Mouse (Mus musculus): ENCODE measurements at regions not wholly inside any gene's neighbourhood (a gene's known extent, or its start where the extent isn't known, plus 50 kb on each side); places are given as distances from the start of the nearest gene placed in this dataset.

DNA sequence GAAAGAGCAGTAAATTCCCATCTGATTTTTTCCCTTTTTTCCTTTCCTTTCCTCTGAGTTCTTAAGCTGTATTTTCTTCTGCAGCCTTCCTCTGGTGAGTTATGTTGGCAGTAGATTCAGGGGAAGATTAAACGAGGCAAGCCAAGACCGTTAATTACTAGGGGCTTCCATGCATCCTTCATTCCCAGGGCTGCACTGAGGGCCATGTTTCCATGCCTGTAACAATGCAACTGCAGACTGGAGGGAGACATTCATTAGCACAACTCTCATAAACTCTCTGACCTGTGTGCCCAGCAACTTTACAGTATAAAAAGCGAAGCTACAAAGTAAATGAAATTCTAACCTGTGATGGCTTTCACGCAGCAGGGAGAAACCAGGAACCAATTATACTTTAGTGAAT, 321.2 kb downstream of the Atxn7l3b start:
- H3K36me3 ChIP-seq (ENCODE audit: insufficient read depth, low read length): no peaks in the 10 kb centered on the region
- no peak overlapping the region for H3K27ac ChIP-seq
- H3K4me2 ChIP-seq (ENCODE audit: low read depth, low read length): no peak overlapping the region
- H3K4me1 ChIP-seq (ENCODE audit: insufficient read depth, low read length): no peaks in the 10 kb centered on the region
- H3K4me3 ChIP-seq (ENCODE audit: low read length): no peak overlapping the region
- H3K27me3 ChIP-seq (ENCODE audit: insufficient read depth, low read length): no peaks in the 10 kb centered on the region
- ATAC-seq (no peak), DNase-seq (ENCODE audit: low spot score) (peak; percentile 11)
- TF ChIP-seq CTCF (IDR thresholded peaks at IDR 0.05; ENCODE audit: low read depth): no peak
- no peak overlapping the region for H3K9ac ChIP-seq (replicated peaks; ENCODE audit: low read length)
- no peaks in the 10 kb centered on the region for H3K9me3 ChIP-seq (ENCODE audit: low read length)
- WGBS: 61% methylated on average over 4 of the region's 4 CpGs

DNA sequence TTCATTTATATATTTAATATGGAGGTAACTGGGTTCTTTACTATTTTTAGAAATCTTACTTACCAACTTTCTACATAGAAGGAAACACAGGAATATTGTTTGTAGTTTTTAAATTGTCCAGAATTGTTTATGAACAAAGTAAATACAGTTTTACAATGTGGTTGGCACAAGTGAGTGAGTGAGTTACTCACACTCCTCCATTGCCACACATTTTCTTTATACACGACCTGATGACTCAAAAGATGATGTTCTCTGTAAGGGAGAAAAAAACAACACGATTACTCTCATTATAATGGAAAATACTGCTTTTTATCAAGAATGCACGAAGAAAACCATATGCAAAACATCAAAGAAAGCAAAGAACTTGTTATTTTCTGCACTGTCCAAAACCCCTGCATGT, 317.1 kb downstream of the Atxn7l3b start:
- Histone ChIP-seq H3K4me1 (ENCODE audit: insufficient read depth, low read length) (no peaks in the 10 kb centered on the region), H3K9me3 (ENCODE audit: low read length) (no peaks in the 10 kb centered on the region), H3K27me3 (ENCODE audit: insufficient read depth, low read length) (no peaks in the 10 kb centered on the region), H3K4me3 (ENCODE audit: low read length) (no peak overlapping the region), H3K4me2 (ENCODE audit: low read depth, low read length) (no peak overlapping the region), H3K9ac (replicated peaks; ENCODE audit: low read length) (no peak overlapping the region), H3K36me3 (ENCODE audit: insufficient read depth, low read length) (no peaks in the 10 kb centered on the region), H3K27ac (no peak overlapping the region)
- TF ChIP-seq CTCF (IDR thresholded peaks at IDR 0.05; ENCODE audit: low read depth): no peak
- DNase-seq (ENCODE audit: low spot score): no peak
- 66% methylated on average over 3 of the region's 3 CpGs for WGBS
- no peak for ATAC-seq

DNA sequence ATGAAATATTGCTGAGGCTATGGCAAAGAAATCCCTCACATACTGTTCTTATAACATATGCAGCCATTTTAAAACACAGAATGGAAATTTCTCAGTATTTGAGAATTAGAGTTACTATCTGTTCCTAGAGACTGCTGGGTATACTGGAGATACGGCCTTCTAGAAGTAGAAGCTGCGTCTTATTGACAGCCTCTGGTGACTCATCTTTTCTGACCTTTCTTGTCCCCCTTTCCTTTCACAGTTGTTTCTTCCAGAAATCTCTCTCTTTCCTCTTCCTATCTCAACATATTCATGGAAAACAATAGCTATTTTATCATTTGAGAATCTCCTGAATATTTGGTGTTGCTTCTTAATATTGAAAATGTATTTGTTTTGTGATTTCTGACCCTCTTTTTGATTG, 315.1 kb downstream of the Atxn7l3b start:
- H3K4me3 ChIP-seq (ENCODE audit: low read length): no peak overlapping the region
- no peaks in the 10 kb centered on the region for H3K27me3 ChIP-seq (ENCODE audit: insufficient read depth, low read length)
- H3K27ac ChIP-seq: no peak overlapping the region
- no peak for TF ChIP-seq CTCF (IDR thresholded peaks at IDR 0.05; ENCODE audit: low read depth)
- no peak overlapping the region for H3K9ac ChIP-seq (replicated peaks; ENCODE audit: low read length)
- H3K9me3 ChIP-seq (ENCODE audit: low read length): no peaks in the 10 kb centered on the region
- ATAC-seq (no peak), DNase-seq (ENCODE audit: low spot score) (no peak)
- H3K4me2 ChIP-seq (ENCODE audit: low read depth, low read length): no peak overlapping the region
- 81% methylated on average over 2 of the region's 2 CpGs for WGBS
- H3K4me1 ChIP-seq (ENCODE audit: insufficient read depth, low read length): no peaks in the 10 kb centered on the region
- H3K36me3 ChIP-seq (ENCODE audit: insufficient read depth, low read length): no peaks in the 10 kb centered on the region

DNA sequence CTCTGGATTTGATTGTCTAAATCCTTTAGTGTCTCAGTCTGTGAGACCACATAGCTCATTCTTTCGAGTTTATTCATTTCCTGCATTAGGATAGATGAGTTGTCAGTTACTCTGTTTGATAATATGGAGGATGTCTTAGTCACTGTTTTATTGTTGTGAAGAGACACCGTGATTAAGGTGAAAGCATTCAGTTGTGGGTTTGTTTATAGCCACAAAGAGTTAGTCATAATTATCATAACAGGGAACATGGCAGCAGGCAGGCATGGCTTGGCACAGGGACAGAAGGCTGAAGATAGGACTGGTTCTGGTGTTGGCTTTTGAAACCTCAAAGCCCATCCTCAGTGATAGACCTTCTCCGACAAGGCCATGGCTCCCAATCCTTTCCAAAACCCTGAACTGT, 314.6 kb downstream of the Atxn7l3b start:
- no peaks in the 10 kb centered on the region for H3K4me1 ChIP-seq (ENCODE audit: insufficient read depth, low read length)
- DNase-seq (ENCODE audit: low spot score) (no peak), ATAC-seq (no peak)
- no peaks in the 10 kb centered on the region for H3K27me3 ChIP-seq (ENCODE audit: insufficient read depth, low read length)
- no peak for TF ChIP-seq CTCF (IDR thresholded peaks at IDR 0.05; ENCODE audit: low read depth)
- H3K36me3 ChIP-seq (ENCODE audit: insufficient read depth, low read length): no peaks in the 10 kb centered on the region
- no peak overlapping the region for H3K9ac ChIP-seq (replicated peaks; ENCODE audit: low read length)
- H3K27ac ChIP-seq: no peak overlapping the region
- no peak overlapping the region for H3K4me3 ChIP-seq (ENCODE audit: low read length)
- H3K4me2 ChIP-seq (ENCODE audit: low read depth, low read length): no peak overlapping the region
- 88% methylated on average over 3 of the region's 3 CpGs for WGBS
- H3K9me3 ChIP-seq (ENCODE audit: low read length): no peaks in the 10 kb centered on the region

DNA sequence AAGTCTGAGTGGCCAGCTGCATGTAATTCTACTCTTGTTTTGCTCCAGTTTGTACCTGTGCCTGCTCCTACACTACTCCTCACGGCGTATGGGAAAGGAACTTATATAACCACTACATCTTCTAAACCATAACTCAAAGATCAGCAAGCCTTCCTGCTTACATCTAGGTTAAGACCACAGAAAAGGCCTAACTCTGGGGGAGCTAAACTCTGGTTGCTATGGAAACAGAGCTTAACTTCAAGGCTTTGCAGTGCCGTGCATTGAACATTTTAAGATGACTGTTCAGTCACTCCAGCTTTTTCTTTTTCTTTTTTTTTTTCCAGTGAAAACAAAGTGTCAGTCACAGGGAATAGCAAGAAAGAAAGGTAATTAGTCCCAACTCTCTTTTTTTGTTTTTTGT, 309.1 kb downstream of the Atxn7l3b start:
- Histone ChIP-seq H3K4me3 (ENCODE audit: low read length) (no peak overlapping the region), H3K27me3 (ENCODE audit: insufficient read depth, low read length) (no peaks in the 10 kb centered on the region), H3K9me3 (ENCODE audit: low read length) (no peaks in the 10 kb centered on the region), H3K4me2 (ENCODE audit: low read depth, low read length) (no peak overlapping the region), H3K27ac (no peak overlapping the region), H3K9ac (replicated peaks; ENCODE audit: low read length) (no peak overlapping the region), H3K36me3 (ENCODE audit: insufficient read depth, low read length) (no peaks in the 10 kb centered on the region), H3K4me1 (ENCODE audit: insufficient read depth, low read length) (no peaks in the 10 kb centered on the region)
- DNase-seq (ENCODE audit: low spot score) (peak; percentile 76), ATAC-seq (no peak)
- no peak for TF ChIP-seq CTCF (IDR thresholded peaks at IDR 0.05; ENCODE audit: low read depth)
- 57% methylated on average over 3 of the region's 3 CpGs for WGBS

DNA sequence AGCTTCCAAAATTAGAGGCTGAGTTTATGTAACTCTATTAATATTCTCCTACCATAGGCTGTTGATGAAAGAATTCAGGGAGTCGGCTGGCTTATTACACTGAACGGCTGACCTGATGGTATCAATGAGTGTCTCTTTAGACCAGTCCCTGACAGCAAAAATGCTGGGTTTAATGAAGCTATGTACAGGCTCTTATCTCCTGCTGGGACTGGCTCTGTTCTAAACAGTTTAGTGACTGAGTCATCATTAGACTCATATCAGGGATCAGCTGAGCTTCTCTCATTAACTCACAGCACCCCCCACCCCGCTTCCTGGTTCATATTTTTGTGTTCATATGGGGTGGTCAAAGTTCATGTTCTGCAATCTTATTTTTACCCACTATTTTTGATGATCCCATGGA, 299.0 kb downstream of the Atxn7l3b start:
- H3K36me3 ChIP-seq (ENCODE audit: insufficient read depth, low read length): no peaks in the 10 kb centered on the region
- DNase-seq (ENCODE audit: low spot score) (no peak), ATAC-seq (no peak)
- WGBS: 72% methylated on average over 3 of the region's 3 CpGs
- no peak overlapping the region for H3K9ac ChIP-seq (replicated peaks; ENCODE audit: low read length)
- H3K27ac ChIP-seq: no peak overlapping the region
- no peak overlapping the region for H3K4me2 ChIP-seq (ENCODE audit: low read depth, low read length)
- H3K27me3 ChIP-seq (ENCODE audit: insufficient read depth, low read length): no peaks in the 10 kb centered on the region
- no peaks in the 10 kb centered on the region for H3K4me1 ChIP-seq (ENCODE audit: insufficient read depth, low read length)
- H3K4me3 ChIP-seq (ENCODE audit: low read length): no peak overlapping the region
- H3K9me3 ChIP-seq (ENCODE audit: low read length): no peaks in the 10 kb centered on the region
- no peak for TF ChIP-seq CTCF (IDR thresholded peaks at IDR 0.05; ENCODE audit: low read depth)

DNA sequence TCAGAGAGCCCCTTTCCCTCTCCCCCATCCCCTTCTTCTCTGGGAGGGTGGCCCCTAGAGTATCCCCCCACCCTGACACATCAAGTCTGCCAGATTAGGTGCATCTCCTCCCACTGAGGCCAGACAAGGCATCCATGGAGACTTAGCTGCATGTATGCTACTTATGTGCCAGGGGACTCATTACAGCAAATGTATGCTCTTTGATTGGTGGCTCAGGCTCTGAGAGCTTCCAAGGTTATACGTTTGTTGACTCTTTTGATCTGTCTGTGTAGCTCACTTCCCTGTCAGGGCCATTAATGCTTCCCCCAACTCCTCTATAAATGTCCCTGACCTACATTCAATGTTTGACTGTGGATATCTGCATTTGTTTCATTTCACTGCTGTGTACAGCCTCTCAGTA, 293.6 kb downstream of the Atxn7l3b start:
- no peaks in the 10 kb centered on the region for H3K9me3 ChIP-seq (ENCODE audit: low read length)
- no peak overlapping the region for H3K27ac ChIP-seq
- TF ChIP-seq CTCF (IDR thresholded peaks at IDR 0.05; ENCODE audit: low read depth): no peak
- ATAC-seq: no peak
- H3K27me3 ChIP-seq (ENCODE audit: insufficient read depth, low read length): no peaks in the 10 kb centered on the region
- H3K4me1 ChIP-seq (ENCODE audit: insufficient read depth, low read length): no peaks in the 10 kb centered on the region
- H3K4me2 ChIP-seq (ENCODE audit: low read depth, low read length): no peak overlapping the region
- no peak overlapping the region for H3K4me3 ChIP-seq (ENCODE audit: low read length)
- H3K36me3 ChIP-seq (ENCODE audit: insufficient read depth, low read length): no peaks in the 10 kb centered on the region
- no peak overlapping the region for H3K9ac ChIP-seq (replicated peaks; ENCODE audit: low read length)
- DNase-seq (ENCODE audit: low spot score): no peak
- WGBS: 62% methylated on average over 1 of the region's 1 CpGs

All from hindbrain, postnatal 0 days (tissue).